Mouse (Mus musculus) embryonic facial prominence, embryonic 15.5 days (tissue): ENCODE data around the gene Ebf4. TPM values are rescaled to one million over a fixed set of nuclear protein-coding genes. Genes with fewer than 3 reads are reported as not detected.

ENCODE experiments used
- ATAC-seq: fragments of 200-750 bp; cut with Nextera tagmentation; 2 replicates; pipeline ENCODE4 v1.8.0; 2017; ENCODE audit warnings: low read depth, moderate TSS enrichment; ENCODE audit not compliant: insufficient number of reproducible peaks, low FRiP score, low TSS enrichment
- H3K27ac ChIP-seq: fragments of 300-500 bp; sonication (generic); replicated peaks from 2 replicates; pipeline ENCODE4 v1.5.1; 2015; ENCODE audit warnings: mild to moderate bottlenecking, inconsistent platforms
- H3K27me3 ChIP-seq: fragments of 300-500 bp; sonication (generic); 2 replicates; pipeline ENCODE4 v1.6.1; 2015; ENCODE audit warnings: inconsistent platforms
- H3K36me3 ChIP-seq: fragments of 300-500 bp; sonication (generic); 2 replicates; pipeline ENCODE4 v1.6.1; 2015; ENCODE audit warnings: mild to moderate bottlenecking, inconsistent platforms
- H3K4me1 ChIP-seq: fragments of 300-500 bp; sonication (generic); 2 replicates; pipeline ENCODE4 v1.6.1; 2015; ENCODE audit warnings: inconsistent platforms
- H3K4me2 ChIP-seq: fragments of 300-500 bp; sonication (generic); replicated peaks from 2 replicates; pipeline ENCODE4 v1.6.1; 2015; ENCODE audit warnings: mild to moderate bottlenecking, inconsistent platforms
- H3K4me3 ChIP-seq: fragments of 300-500 bp; sonication (generic); replicated peaks from 2 replicates; pipeline ENCODE4 v1.5.1; 2015; ENCODE audit warnings: mild to moderate bottlenecking, inconsistent platforms
- H3K9ac ChIP-seq: fragments of 300-500 bp; sonication (generic); 2 replicates; pipeline ENCODE4 v1.6.1; 2015; ENCODE audit warnings: inconsistent platforms
- H3K9me3 ChIP-seq: fragments of 300-500 bp; sonication (generic); replicated peaks from 2 replicates; pipeline ENCODE4 v1.6.1; 2016; ENCODE audit warnings: inconsistent platforms
- WGBS: fragments of 180-500 bp; shearing (Covaris S2); methylation state at CpG from one replicate; pipeline ENCODE4 v1.1.7; 2015; 5-methylcytosine and 5-hydroxymethylcytosine counted together
- polyA plus RNA-seq: library from polyadenylated mRNA; unstranded; fragments of >200 nt; fragmentation: Nextera tagmentation; extraction: Ambion mirVana; gene quantifications from 2 replicates; pipeline ENCODE4 v1.2.1, GENCODE M21; 2015

Gene Ebf4
- polyA plus RNA-seq, 1 experiment from 2014 or later: 6.9 TPM

GRCm38 (mm10) chr2:130295331-130296133, 563 bp downstream of the Ebf4 start:
- peak overlapping the region; percentile 83 for H3K27ac ChIP-seq
- H3K27me3 ChIP-seq: peaks cover 7% of the 10 kb centered on the region; the same call in 1 of the 2 replicates
- H3K9me3 ChIP-seq: no peaks in the 10 kb centered on the region
- peak overlapping the region; percentile 75 for H3K4me3 ChIP-seq
- no peaks in the 10 kb centered on the region for H3K36me3 ChIP-seq
- WGBS: under 1% methylated on average over 67 of the region's 99 CpGs
- peak; percentile 52; the same call in 1 of the 2 replicates for ATAC-seq
- H3K9ac ChIP-seq: peak overlapping the region; percentile 50
- peaks cover 39% of the 10 kb centered on the region for H3K4me1 ChIP-seq
- H3K4me2 ChIP-seq: peak overlapping the region; percentile 85

- no peaks in the 10 kb centered on the region for H3K36me3 ChIP-seq
- peak overlapping the region; percentile 85 for H3K4me2 ChIP-seq
- H3K4me3 ChIP-seq: peak overlapping the region; percentile 75
- H3K9me3 ChIP-seq: no peaks in the 10 kb centered on the region
- H3K27ac ChIP-seq: peak overlapping the region; percentile 29; the same call in 1 of the 2 replicates
- peak; percentile 2; the same call in 1 of the 2 replicates for ATAC-seq
- H3K27me3 ChIP-seq: peaks cover 7% of the 10 kb centered on the region; the same call in 1 of the 2 replicates
- H3K9ac ChIP-seq: peak overlapping the region; percentile 50
- 2% methylated on average over 20 of the region's 20 CpGs for WGBS
- H3K4me1 ChIP-seq: peaks cover 39% of the 10 kb centered on the region
Measured at GRCm38 (mm10) chr2:130296134-130296745, 1.3 kb downstream of the Ebf4 start.

GRCm38 (mm10) chr2:130297580-130297979, 2.6 kb downstream of the Ebf4 start:
- H3K27me3 ChIP-seq: peaks cover 7% of the 10 kb centered on the region; the same call in 1 of the 2 replicates
- 81% methylated on average over 9 of the region's 9 CpGs for WGBS
- no peak overlapping the region for H3K4me2 ChIP-seq
- H3K9ac ChIP-seq: no peak overlapping the region
- H3K36me3 ChIP-seq: no peaks in the 10 kb centered on the region
- H3K4me1 ChIP-seq: peaks cover 39% of the 10 kb centered on the region
- no peak overlapping the region for H3K4me3 ChIP-seq
- H3K9me3 ChIP-seq: no peaks in the 10 kb centered on the region
- H3K27ac ChIP-seq: no peak overlapping the region
- ATAC-seq: no peak

GRCm38 (mm10) chr2:130303014-130303413, 8.0 kb downstream of the Ebf4 start:
- H3K4me3 ChIP-seq: no peak overlapping the region
- H3K4me2 ChIP-seq: no peak overlapping the region
- H3K9ac ChIP-seq: no peak overlapping the region
- no peak overlapping the region for H3K27ac ChIP-seq
- H3K27me3 ChIP-seq: no peaks in the 10 kb centered on the region
- no peaks in the 10 kb centered on the region for H3K9me3 ChIP-seq
- WGBS: 59% methylated on average over 4 of the region's 4 CpGs
- no peaks in the 10 kb centered on the region for H3K4me1 ChIP-seq
- peaks cover 31% of the 10 kb centered on the region for H3K36me3 ChIP-seq
- no peak for ATAC-seq

GRCm38 (mm10) chr2:130327057-130327456, 32.1 kb downstream of the Ebf4 start:
- no peak overlapping the region for H3K27ac ChIP-seq
- no peaks in the 10 kb centered on the region for H3K36me3 ChIP-seq
- H3K27me3 ChIP-seq: no peaks in the 10 kb centered on the region
- no peak for ATAC-seq
- WGBS: 71% methylated on average over 1 of the region's 1 CpGs
- H3K9ac ChIP-seq: no peak overlapping the region
- no peaks in the 10 kb centered on the region for H3K4me1 ChIP-seq
- H3K9me3 ChIP-seq: no peaks in the 10 kb centered on the region
- no peak overlapping the region for H3K4me2 ChIP-seq
- H3K4me3 ChIP-seq: no peak overlapping the region

GRCm38 (mm10) chr2:130329502-130329901, 34.5 kb downstream of the Ebf4 start:
- no peak overlapping the region for H3K4me2 ChIP-seq
- WGBS: 75% methylated on average over 2 of the region's 2 CpGs
- H3K9me3 ChIP-seq: no peaks in the 10 kb centered on the region
- ATAC-seq: no peak
- H3K9ac ChIP-seq: no peak overlapping the region
- no peaks in the 10 kb centered on the region for H3K36me3 ChIP-seq
- no peaks in the 10 kb centered on the region for H3K27me3 ChIP-seq
- no peak overlapping the region for H3K27ac ChIP-seq
- no peak overlapping the region for H3K4me3 ChIP-seq
- no peaks in the 10 kb centered on the region for H3K4me1 ChIP-seq

GRCm38 (mm10) chr2:130335112-130335511, 40.1 kb downstream of the Ebf4 start:
- Histone ChIP-seq H3K4me1 (no peaks in the 10 kb centered on the region), H3K4me2 (no peak overlapping the region), H3K9ac (no peak overlapping the region), H3K27ac (no peak overlapping the region), H3K9me3 (no peaks in the 10 kb centered on the region), H3K36me3 (no peaks in the 10 kb centered on the region), H3K27me3 (no peaks in the 10 kb centered on the region), H3K4me3 (no peak overlapping the region)
- WGBS: 83% methylated on average over 6 of the region's 6 CpGs
- ATAC-seq: no peak

GRCm38 (mm10) chr2:130340464-130341219, 45.7 kb downstream of the Ebf4 start:
- Histone ChIP-seq H3K4me1 (no peaks in the 10 kb centered on the region), H3K27me3 (no peaks in the 10 kb centered on the region), H3K36me3 (no peaks in the 10 kb centered on the region), H3K9me3 (no peaks in the 10 kb centered on the region), H3K4me3 (no peak overlapping the region), H3K27ac (no peak overlapping the region), H3K9ac (no peak overlapping the region), H3K4me2 (no peak overlapping the region)
- WGBS: 80% methylated on average over 8 of the region's 8 CpGs
- ATAC-seq: no peak

GRCm38 (mm10) chr2:130341220-130341580, 46.2 kb downstream of the Ebf4 start:
- no peak overlapping the region for H3K9ac ChIP-seq
- no peak for ATAC-seq
- no peak overlapping the region for H3K4me2 ChIP-seq
- H3K27me3 ChIP-seq: no peaks in the 10 kb centered on the region
- H3K4me1 ChIP-seq: no peaks in the 10 kb centered on the region
- H3K9me3 ChIP-seq: no peaks in the 10 kb centered on the region
- no peak overlapping the region for H3K4me3 ChIP-seq
- no peaks in the 10 kb centered on the region for H3K36me3 ChIP-seq
- WGBS: 87% methylated on average over 7 of the region's 7 CpGs
- no peak overlapping the region for H3K27ac ChIP-seq

- no peaks in the 10 kb centered on the region for H3K36me3 ChIP-seq
- 87% methylated on average over 3 of the region's 3 CpGs for WGBS
- ATAC-seq: no peak
Measured at GRCm38 (mm10) chr2:130350376-130350775, 55.4 kb downstream of the Ebf4 start.

GRCm38 (mm10) chr2:130351758-130352339, 56.9 kb downstream of the Ebf4 start:
- H3K36me3 ChIP-seq: no peaks in the 10 kb centered on the region
- no peak overlapping the region for H3K9ac ChIP-seq
- no peak overlapping the region for H3K27ac ChIP-seq
- peaks cover 3% of the 10 kb centered on the region; the same call in 1 of the 2 replicates for H3K27me3 ChIP-seq
- ATAC-seq: no peak
- H3K4me1 ChIP-seq: no peaks in the 10 kb centered on the region
- no peak overlapping the region for H3K4me3 ChIP-seq
- 33% methylated on average over 5 of the region's 5 CpGs for WGBS
- H3K4me2 ChIP-seq: no peak overlapping the region
- no peaks in the 10 kb centered on the region for H3K9me3 ChIP-seq

More at GRCm38 (mm10) chr2:130350376-130350775, 55.4 kb downstream of the Ebf4 start:
- Histone ChIP-seq H3K4me3 (no peak overlapping the region), H3K27ac (no peak overlapping the region), H3K9ac (no peak overlapping the region), H3K4me1 (no peaks in the 10 kb centered on the region), H3K4me2 (no peak overlapping the region), H3K9me3 (no peaks in the 10 kb centered on the region), H3K27me3 (no peaks in the 10 kb centered on the region)
